Mouse (Mus musculus) MEL (cell line): ENCODE measurements at regions not wholly inside any gene's neighbourhood (a gene's known extent, or its start where the extent isn't known, plus 50 kb on each side); places are given as distances from the start of the nearest gene placed in this dataset.

Experiments
- DNase-seq: peaks from one replicate; pipeline ENCODE4 v3.0.0; 2011; ENCODE audit warnings: low read depth, low spot score
- H3K27ac ChIP-seq: 2 replicates; pipeline ENCODE4 v1.5.1; 2012; ENCODE audit warnings: low read depth, mild to moderate bottlenecking, control low read depth, low read length, moderate library complexity; ENCODE audit not compliant: control insufficient read depth
- H3K27me3 ChIP-seq, 2 experiments: fragments of 150-350 bp in 1 of 2; sonication (generic) in 1 of 2; 2 replicates each; pipeline ENCODE4 v1.6.1; 2012; ENCODE audit warnings: low read length in 2 of 2, mild to moderate bottlenecking in 2 of 2, improper control_type of control experiment in 1 of 2, moderate library complexity in 1 of 2; ENCODE audit not compliant: insufficient read depth in 2 of 2, control insufficient read depth in 1 of 2
- H3K36me3 ChIP-seq, 2 experiments: 2 replicates each; pipeline ENCODE4 v1.6.1; 2012 to 2014; ENCODE audit warnings: low read length in 2 of 2, improper control_type of control experiment in 1 of 2, inconsistent platforms in 1 of 2, mild to moderate bottlenecking in 1 of 2; ENCODE audit not compliant: insufficient read depth in 2 of 2, control insufficient read depth in 1 of 2
- H3K4me1 ChIP-seq, 2 experiments: fragments of 150-350 bp in 1 of 2; sonication (generic) in 1 of 2; 2 replicates each; pipeline ENCODE4 v1.6.1; 2012; ENCODE audit warnings: low read length in 2 of 2, improper control_type of control experiment in 1 of 2, mild to moderate bottlenecking in 1 of 2; ENCODE audit not compliant: insufficient read depth in 2 of 2, control insufficient read depth in 1 of 2
- H3K4me3 ChIP-seq, 2 experiments: fragments of 150-350 bp in 1 of 2; sonication (generic) in 1 of 2; 2 replicates each; pipeline ENCODE4 v1.5.1; 2012; ENCODE audit warnings: low read depth in 2 of 2, low read length in 2 of 2, mild to moderate bottlenecking in 2 of 2, moderate library complexity in 2 of 2, control low read depth in 1 of 2, improper control_type of control experiment in 1 of 2; ENCODE audit not compliant: control insufficient read depth in 1 of 2, insufficient read depth in 1 of 2
- H3K79me2 ChIP-seq: 2 replicates; pipeline ENCODE4 v1.6.1; 2012; ENCODE audit warnings: mild to moderate bottlenecking, low read length, moderate library complexity; ENCODE audit not compliant: control insufficient read depth, poor library complexity, insufficient read depth
- H3K9ac ChIP-seq: 2 replicates; pipeline ENCODE4 v1.6.1; 2012; ENCODE audit warnings: low read depth, mild to moderate bottlenecking, control low read depth, low read length, moderate library complexity; ENCODE audit not compliant: control insufficient read depth, poor library complexity, severe bottlenecking
- H3K9me3 ChIP-seq: fragments of 150-350 bp; sonication (generic); replicated peaks from 2 replicates; pipeline ENCODE4 v1.6.1; 2012; ENCODE audit warnings: mild to moderate bottlenecking, low read length, improper control_type of control experiment, moderate library complexity; ENCODE audit not compliant: insufficient read depth
- E2F4 ChIP-seq: IDR thresholded peaks from 2 replicates; pipeline ENCODE4 v1.6.1; 2011; ENCODE audit warnings: low read depth, low read length, improper control_type of control experiment, borderline replicate concordance
- ELF1 ChIP-seq: IDR thresholded peaks from 2 replicates; pipeline ENCODE4 v1.6.1; 2014; ENCODE audit warnings: low read depth, mild to moderate bottlenecking, inconsistent platforms, low read length, improper control_type of control experiment, moderate library complexity
- EP300 ChIP-seq, 2 experiments: IDR thresholded peaks; 2 replicates each; pipeline ENCODE4 v1.6.1; 2011; ENCODE audit warnings: improper control_type of control experiment in 2 of 2, low read length in 2 of 2, low read depth in 1 of 2, mild to moderate bottlenecking in 1 of 2
- GABPA ChIP-seq: IDR thresholded peaks from 2 replicates; pipeline ENCODE4 v1.6.1; 2012; ENCODE audit warnings: low read depth, mild to moderate bottlenecking, inconsistent platforms, low read length, improper control_type of control experiment, moderate library complexity
- HCFC1 ChIP-seq: IDR thresholded peaks from 2 replicates; pipeline ENCODE4 v1.6.1; 2012; ENCODE audit warnings: low read depth, mild to moderate bottlenecking, inconsistent platforms, low read length, improper control_type of control experiment, moderate library complexity
- MAFK ChIP-seq: IDR thresholded peaks from 2 replicates; pipeline ENCODE4 v1.6.1; 2011; ENCODE audit warnings: low read depth, mild to moderate bottlenecking, low read length, improper control_type of control experiment, borderline replicate concordance
- MAX ChIP-seq: IDR thresholded peaks from 2 replicates; pipeline ENCODE4 v1.6.1; 2011; ENCODE audit warnings: low read length, improper control_type of control experiment
- MEF2A ChIP-seq: IDR thresholded peaks from 2 replicates; pipeline ENCODE4 v1.6.1; 2014; ENCODE audit warnings: low read depth, mild to moderate bottlenecking, inconsistent platforms, low read length, improper control_type of control experiment; ENCODE audit not compliant: poor library complexity, insufficient replicate concordance, severe bottlenecking; ENCODE audit errors: extremely low read depth
- POLR2A ChIP-seq, 2 experiments: IDR thresholded peaks; 2 replicates each; pipeline ENCODE4 v1.6.1; 2011 to 2012; ENCODE audit warnings: low read length in 2 of 2, mild to moderate bottlenecking in 2 of 2, control low read depth in 1 of 2, improper control_type of control experiment in 1 of 2, low read depth in 1 of 2, moderate library complexity in 1 of 2; ENCODE audit not compliant: control insufficient read depth in 1 of 2, insufficient read depth in 1 of 2, poor library complexity in 1 of 2
- POLR2AphosphoS2 ChIP-seq: IDR thresholded peaks from 2 replicates; pipeline ENCODE4 v1.6.1; 2011; ENCODE audit warnings: low read length, improper control_type of control experiment
- RCOR1 ChIP-seq: IDR thresholded peaks from 2 replicates; pipeline ENCODE4 v1.6.1; 2012; ENCODE audit warnings: low read depth, mild to moderate bottlenecking, inconsistent platforms, low read length, improper control_type of control experiment
- SIN3A ChIP-seq: IDR thresholded peaks from 2 replicates; pipeline ENCODE4 v1.6.1; 2012; ENCODE audit warnings: low read length, improper control_type of control experiment, inconsistent platforms
- UBTF ChIP-seq: IDR thresholded peaks from 2 replicates; pipeline ENCODE4 v1.6.1; 2012; ENCODE audit warnings: low read depth, mild to moderate bottlenecking, inconsistent platforms, low read length, improper control_type of control experiment, moderate library complexity, borderline replicate concordance; ENCODE audit not compliant: insufficient read depth
- USF1 ChIP-seq: IDR thresholded peaks from 2 replicates; pipeline ENCODE4 v1.6.1; 2014; ENCODE audit warnings: low read depth, mild to moderate bottlenecking, inconsistent platforms, low read length, improper control_type of control experiment, moderate library complexity
- USF2 ChIP-seq, 2 experiments: IDR thresholded peaks; 2 replicates each; pipeline ENCODE4 v1.6.1; 2011 to 2012; ENCODE audit warnings: improper control_type of control experiment in 2 of 2, low read length in 2 of 2, borderline replicate concordance in 1 of 2, inconsistent platforms in 1 of 2, low read depth in 1 of 2, mild to moderate bottlenecking in 1 of 2; ENCODE audit not compliant: insufficient read depth in 1 of 2
- ZC3H11A ChIP-seq: IDR thresholded peaks from 2 replicates; pipeline ENCODE4 v1.6.1; 2012; ENCODE audit warnings: low read depth, mild to moderate bottlenecking, inconsistent platforms, low read length, improper control_type of control experiment
- ZNF384 ChIP-seq: IDR thresholded peaks from 2 replicates; pipeline ENCODE4 v1.6.1; 2012; ENCODE audit warnings: low read depth, mild to moderate bottlenecking, inconsistent platforms, low read length, improper control_type of control experiment

GRCm38 (mm10) chr8:49084191-49084875 is 240.6 kb upstream of the Tenm3 start:
- Histone ChIP-seq H3K9me3 (no peaks in the 10 kb centered on the region), H3K4me1 (no peaks in the 10 kb centered on the region), H3K27me3 (no peaks in the 10 kb centered on the region), H3K27ac (no peak overlapping the region), H3K4me3 (no peak overlapping the region), H3K79me2 (no peaks in the 10 kb centered on the region), H3K36me3 (no peaks in the 10 kb centered on the region), H3K9ac (no peak overlapping the region)
- no peak for TF ChIP-seq POLR2A (IDR thresholded peaks at IDR 0.05; ENCODE audit: control insufficient read depth in 1 of 2, insufficient read depth in 1 of 2, low read depth in 1 of 2, low read length in 2 of 2, poor library complexity in 1 of 2)
- TF ChIP-seq ZC3H11A, result no peak
- TF ChIP-seq UBTF, result no peak
- TF ChIP-seq HCFC1, result no peak
- TF ChIP-seq SIN3A, result no peak
- TF ChIP-seq E2F4, result no peak
- peak; percentile 3 for DNase-seq

GRCm38 (mm10) chr8:49069451-49069850 is 225.7 kb upstream of the Tenm3 start:
- Histone ChIP-seq H3K27ac (no peak overlapping the region), H3K4me1 (no peaks in the 10 kb centered on the region), H3K36me3 (no peaks in the 10 kb centered on the region), H3K79me2 (no peaks in the 10 kb centered on the region), H3K9ac (no peak overlapping the region), H3K4me3 (no peak overlapping the region), H3K9me3 (no peaks in the 10 kb centered on the region), H3K27me3 (no peaks in the 10 kb centered on the region)
- TF ChIP-seq ELF1, result no peak
- TF ChIP-seq MAFK, result no peak
- TF ChIP-seq USF2 (IDR thresholded peaks at IDR 0.05; ENCODE audit: borderline replicate concordance in 1 of 2, insufficient read depth in 1 of 2, low read depth in 1 of 2, low read length in 2 of 2), result no peak
- no peak for DNase-seq

- TF ChIP-seq POLR2AphosphoS2, result no peak
- TF ChIP-seq RCOR1, result no peak
- TF ChIP-seq SIN3A, result no peak
- TF ChIP-seq MEF2A, result no peak
- TF ChIP-seq EP300 (IDR thresholded peaks at IDR 0.05; ENCODE audit: low read depth in 1 of 2, low read length in 2 of 2), result no peak
- no peak for TF ChIP-seq USF1
- TF ChIP-seq E2F4, result no peak
- TF ChIP-seq ZNF384, result no peak
- TF ChIP-seq UBTF, result no peak
- no peak for TF ChIP-seq GABPA
- no peak for TF ChIP-seq MAX
- no peaks in the 10 kb centered on the region for H3K4me1 ChIP-seq
- no peaks in the 10 kb centered on the region for H3K9me3 ChIP-seq
- no peaks in the 10 kb centered on the region for H3K27me3 ChIP-seq
- DNase-seq, result no peak
- H3K36me3 ChIP-seq, result no peaks in the 10 kb centered on the region
- no peak overlapping the region for H3K4me3 ChIP-seq
- no peak overlapping the region for H3K27ac ChIP-seq
- no peaks in the 10 kb centered on the region for H3K79me2 ChIP-seq
- no peak overlapping the region for H3K9ac ChIP-seq
These were observed 219.5 kb upstream of the Tenm3 start for GRCm38 (mm10) chr8:49063256-49063655.
